Mouse (Mus musculus) forebrain, embryonic 14.5 days (tissue): ENCODE measurements around the gene Smc1a. TPM values are rescaled to one million over a fixed set of nuclear protein-coding genes. Genes with fewer than 3 reads are reported as not detected.
"Not testable (repeated sequence)": the region's sequence is repeated elsewhere in the genome, so short reads cannot be mapped to it uniquely, and the experiment has no call there.

ENCODE experiments used
- ATAC-seq: fragments of 200-750 bp; cut with Nextera tagmentation; 2 replicates; pipeline ENCODE4 v1.8.0; 2017; ENCODE audit warnings: mild to moderate bottlenecking, moderate library complexity
- DNase-seq: peaks from one replicate; pipeline ENCODE4 v3.0.0-alpha.2; 2015; ENCODE audit warnings: low spot score
- H3K27ac ChIP-seq: fragments of 300-500 bp; sonication (generic); 2 replicates; pipeline ENCODE4 v1.5.1; 2014; ENCODE audit warnings: low read depth, mild to moderate bottlenecking, control low read depth, low read length, moderate library complexity
- H3K27me3 ChIP-seq: fragments of 300-500 bp; sonication (generic); replicated peaks from 2 replicates; pipeline ENCODE4 v1.6.1; 2014; ENCODE audit warnings: low read length, control low read depth, mixed read lengths; ENCODE audit not compliant: control insufficient read depth, insufficient read depth
- H3K36me3 ChIP-seq: fragments of 300-500 bp; sonication (generic); 2 replicates; pipeline ENCODE4 v1.6.1; 2014; ENCODE audit warnings: low read length, control low read depth; ENCODE audit not compliant: control insufficient read depth, insufficient read depth
- H3K4me1 ChIP-seq: fragments of 300-500 bp; sonication (generic); 2 replicates; pipeline ENCODE4 v1.6.1; 2014; ENCODE audit warnings: antibody characterized with exemption, low read length, control low read depth; ENCODE audit not compliant: control insufficient read depth, insufficient read depth
- H3K4me2 ChIP-seq: fragments of 300-500 bp; sonication (generic); 2 replicates; pipeline ENCODE4 v1.6.1; 2014; ENCODE audit warnings: mild to moderate bottlenecking, control low read depth, low read length
- H3K4me3 ChIP-seq: fragments of 300-500 bp; sonication (generic); 2 replicates; pipeline ENCODE4 v1.5.1; 2014; ENCODE audit warnings: low read depth, low read length, control low read depth
- H3K9ac ChIP-seq: fragments of 300-500 bp; sonication (generic); 2 replicates; pipeline ENCODE4 v1.6.1; 2014; ENCODE audit warnings: mild to moderate bottlenecking, low read length, control low read depth, moderate library complexity
- H3K9me3 ChIP-seq: fragments of 300-500 bp; sonication (generic); replicated peaks from 2 replicates; pipeline ENCODE4 v1.6.1; 2016; ENCODE audit warnings: low read length, control low read depth, mixed read lengths; ENCODE audit not compliant: control insufficient read depth
- WGBS: fragments of 180-500 bp; shearing (Covaris S2); extraction: QIAGEN DNeasy Blood & Tissue Kit; methylation state at CpG from one replicate; pipeline ENCODE4 v1.1.7; 2014; 5-methylcytosine and 5-hydroxymethylcytosine counted together
- polyA plus RNA-seq: library from polyadenylated mRNA; unstranded; fragments of >200 nt; fragmentation: Nextera tagmentation; extraction: Ambion mirVana; gene quantifications from 2 replicates; pipeline ENCODE4 v1.2.1, GENCODE M21; 2014

Smc1a gene
- polyA plus RNA-seq, 1 experiment from 2014 or later, result 84.0 TPM

GRCm38 (mm10) chrX:152017186-152017585 is 958 bp downstream of the Smc1a start:
- Histone ChIP-seq H3K9ac (peak overlapping the region; percentile 65), H3K36me3 (no peaks in the 10 kb centered on the region), H3K4me3 (peak overlapping the region; percentile 49), H3K9me3 (no peaks in the 10 kb centered on the region), H3K4me2 (peak overlapping the region; percentile 50), H3K27me3 (no peaks in the 10 kb centered on the region), H3K27ac (peak overlapping the region; percentile 82; the same call in 1 of the 2 replicates), H3K4me1 (no peaks in the 10 kb centered on the region)
- ATAC-seq, result no peak
- DNase-seq, result no peak
- WGBS, result 27% methylated on average over 14 of the region's 14 CpGs

GRCm38 (mm10) chrX:152019294-152019693 is 3.1 kb downstream of the Smc1a start:
- Histone ChIP-seq H3K36me3 (no peaks in the 10 kb centered on the region), H3K27me3 (no peaks in the 10 kb centered on the region), H3K4me3 (no peak overlapping the region), H3K4me1 (no peaks in the 10 kb centered on the region), H3K9me3 (no peaks in the 10 kb centered on the region), H3K4me2 (no peak overlapping the region), H3K9ac (no peak overlapping the region), H3K27ac (no peak overlapping the region)
- DNase-seq (no peak), ATAC-seq (no peak)
- 90% methylated on average over 2 of the region's 2 CpGs for WGBS

GRCm38 (mm10) chrX:152039865-152040264 is 23.6 kb downstream of the Smc1a start:
- ATAC-seq, result no peak
- H3K27ac ChIP-seq, result no peak overlapping the region
- H3K4me1 ChIP-seq, result no peaks in the 10 kb centered on the region
- H3K4me2 ChIP-seq, result no peak overlapping the region
- H3K9ac ChIP-seq, result no peak overlapping the region
- H3K4me3 ChIP-seq, result no peak overlapping the region
- DNase-seq, result no peak
- H3K36me3 ChIP-seq, result peaks cover 40% of the 10 kb centered on the region
- no peaks in the 10 kb centered on the region for H3K27me3 ChIP-seq
- H3K9me3 ChIP-seq, result no peaks in the 10 kb centered on the region

GRCm38 (mm10) chrX:152047230-152047629 is 31.0 kb downstream of the Smc1a start:
- Histone ChIP-seq H3K27me3 (0 out of 2 replicates have a peak, but pooled peaks cover 2% of the 10 kb centered on the region), H3K4me1 (no peaks in the 10 kb centered on the region), H3K4me2 (no peak overlapping the region), H3K36me3 (peaks cover 24% of the 10 kb centered on the region), H3K9me3 (no peaks in the 10 kb centered on the region), H3K9ac (no peak overlapping the region), H3K27ac (no peak overlapping the region), H3K4me3 (no peak overlapping the region)
- ATAC-seq (no peak), DNase-seq (peak; percentile 13)

GRCm38 (mm10) chrX:152052546-152052945 is 36.3 kb downstream of the Smc1a start:
- no peak for DNase-seq
- 0 out of 2 replicates have a peak, but pooled peaks cover 6% of the 10 kb centered on the region for H3K27me3 ChIP-seq
- H3K36me3 ChIP-seq, result peaks cover 15% of the 10 kb centered on the region
- ATAC-seq, result no peak
- 76% methylated on average over 3 of the region's 3 CpGs for WGBS
- no peak overlapping the region for H3K4me3 ChIP-seq
- no peak overlapping the region for H3K4me2 ChIP-seq
- no peaks in the 10 kb centered on the region for H3K9me3 ChIP-seq
- no peak overlapping the region for H3K9ac ChIP-seq
- H3K4me1 ChIP-seq, result no peaks in the 10 kb centered on the region
- no peak overlapping the region for H3K27ac ChIP-seq

GRCm38 (mm10) chrX:152054094-152054493 is 37.9 kb downstream of the Smc1a start:
- Histone ChIP-seq H3K27ac (no peak overlapping the region), H3K9ac (no peak overlapping the region), H3K4me2 (no peak overlapping the region), H3K4me1 (no peaks in the 10 kb centered on the region), H3K4me3 (no peak overlapping the region), H3K36me3 (peaks cover 15% of the 10 kb centered on the region; the same call in 1 of the 2 replicates), H3K27me3 (0 out of 2 replicates have a peak, but pooled peaks cover 6% of the 10 kb centered on the region), H3K9me3 (no peaks in the 10 kb centered on the region)
- WGBS, result 68% methylated on average over 1 of the region's 1 CpGs
- no peak for ATAC-seq
- no peak for DNase-seq

- Histone ChIP-seq H3K27ac (no peak overlapping the region), H3K9me3 (no peaks in the 10 kb centered on the region), H3K4me1 (no peaks in the 10 kb centered on the region), H3K27me3 (peaks cover 9% of the 10 kb centered on the region; the same call in 1 of the 2 replicates), H3K4me2 (no peak overlapping the region), H3K4me3 (no peak overlapping the region), H3K9ac (no peak overlapping the region), H3K36me3 (peaks cover 19% of the 10 kb centered on the region; the same call in 1 of the 2 replicates)
- ATAC-seq, result no peak
- WGBS, result 67% methylated on average over 2 of the region's 2 CpGs
- DNase-seq, result no peak
These were observed 49.4 kb downstream of the Smc1a start for GRCm38 (mm10) chrX:152065674-152066073.

GRCm38 (mm10) chrX:152067789-152068188 is 51.6 kb downstream of the Smc1a start:
- Histone ChIP-seq H3K36me3 (no peaks in the 10 kb centered on the region), H3K9me3 (no peaks in the 10 kb centered on the region), H3K9ac (no peak overlapping the region), H3K27ac (no peak overlapping the region), H3K4me3 (no peak overlapping the region), H3K27me3 (no peaks in the 10 kb centered on the region), H3K4me1 (no peaks in the 10 kb centered on the region), H3K4me2 (no peak overlapping the region)
- ATAC-seq (no peak), DNase-seq (no peak)
- 57% methylated on average over 1 of the region's 1 CpGs for WGBS

GRCm38 (mm10) chrX:152089832-152090614 is 73.8 kb downstream of the Smc1a start:
- H3K27ac ChIP-seq, H3K36me3 ChIP-seq, H3K9ac ChIP-seq, H3K9me3 ChIP-seq, H3K4me3 ChIP-seq, H3K4me1 ChIP-seq: not testable (repeated sequence)
- DNase-seq (peak; percentile 93), ATAC-seq (peak; percentile 93)
- 27% methylated on average over 6 of the region's 7 CpGs for WGBS
- Histone ChIP-seq H3K4me2 (peak overlapping the region; percentile 28), H3K27me3 (0 out of 2 replicates have a peak, but pooled peaks cover 13% of the 10 kb centered on the region)
